Mouse (Mus musculus) limb, embryonic 14.5 days (tissue): ENCODE measurements around the gene Amigo1. TPM values are rescaled to one million over a fixed set of nuclear protein-coding genes. Genes with fewer than 3 reads are reported as not detected.

ENCODE experiments used
- ATAC-seq: fragments of 200-750 bp; cut with Nextera tagmentation; 2 replicates; pipeline ENCODE4 v1.8.0; 2017; ENCODE audit warnings: low read depth, moderate number of reproducible peaks, moderate TSS enrichment; ENCODE audit not compliant: low FRiP score
- DNase-seq: peaks from one replicate; pipeline ENCODE4 v3.0.0-alpha.2; 2015; ENCODE audit warnings: low spot score
- H3K27ac ChIP-seq: fragments of 300-500 bp; sonication (generic); replicated peaks from 2 replicates; pipeline ENCODE4 v1.5.1; 2014; ENCODE audit warnings: low read depth, mild to moderate bottlenecking, low read length, moderate library complexity, mixed read lengths
- H3K27me3 ChIP-seq: fragments of 300-500 bp; sonication (generic); 2 replicates; pipeline ENCODE4 v1.6.1; 2014; ENCODE audit warnings: low read length, mixed read lengths; ENCODE audit not compliant: control insufficient read depth, insufficient read depth
- H3K36me3 ChIP-seq: fragments of 300-500 bp; sonication (generic); 2 replicates; pipeline ENCODE4 v1.6.1; 2014; ENCODE audit warnings: mild to moderate bottlenecking, low read length, moderate library complexity, mixed read lengths; ENCODE audit not compliant: control insufficient read depth, insufficient read depth
- H3K4me1 ChIP-seq: fragments of 300-500 bp; sonication (generic); 2 replicates; pipeline ENCODE4 v1.6.1; 2014; ENCODE audit warnings: antibody characterized with exemption, low read length, mixed read lengths; ENCODE audit not compliant: control insufficient read depth, insufficient read depth
- H3K4me2 ChIP-seq: fragments of 300-500 bp; sonication (generic); replicated peaks from 2 replicates; pipeline ENCODE4 v1.6.1; 2014; ENCODE audit warnings: low read depth, mild to moderate bottlenecking, low read length, moderate library complexity; ENCODE audit not compliant: severe bottlenecking
- H3K4me3 ChIP-seq: fragments of 300-500 bp; sonication (generic); replicated peaks from 2 replicates; pipeline ENCODE4 v1.5.1; 2014; ENCODE audit warnings: low read length
- H3K9ac ChIP-seq: fragments of 300-500 bp; sonication (generic); 2 replicates; pipeline ENCODE4 v1.6.1; 2014; ENCODE audit warnings: mild to moderate bottlenecking, low read depth, low read length, moderate library complexity; ENCODE audit not compliant: severe bottlenecking
- H3K9me3 ChIP-seq: fragments of 300-500 bp; sonication (generic); 2 replicates; pipeline ENCODE4 v1.6.1; 2016; ENCODE audit warnings: low read length; ENCODE audit not compliant: control insufficient read depth
- POLR2A ChIP-seq: fragments of 200-500 bp; IDR thresholded peaks from 2 replicates; pipeline ENCODE4 v1.8.0; 2012; ENCODE audit warnings: inconsistent platforms, mild to moderate bottlenecking, moderate library complexity, borderline replicate concordance; ENCODE audit not compliant: insufficient read depth, insufficient read length; ENCODE audit errors: extremely low read depth
- WGBS: fragments of 180-500 bp; shearing (Covaris S2); extraction: QIAGEN DNeasy Blood & Tissue Kit; methylation state at CpG from one replicate; pipeline ENCODE4 v1.1.7; 2014; 5-methylcytosine and 5-hydroxymethylcytosine counted together
- polyA plus RNA-seq, 2 experiments: library from polyadenylated mRNA; depleted of rRNA in 1 of 2; stranded (reverse) in 1 of 2; unstranded in 1 of 2; fragments of >200 nt; fragmentation: Nextera tagmentation in 1 of 2; extraction: Ambion mirVana in 1 of 2; gene quantifications; 2 replicates each; pipeline versions ENCODE4 v1.2.1 to v1.2.3; 2012 to 2014

Gene Amigo1
- polyA plus RNA-seq, 2 experiments = 5.4 to 11.3 TPM

DNA sequence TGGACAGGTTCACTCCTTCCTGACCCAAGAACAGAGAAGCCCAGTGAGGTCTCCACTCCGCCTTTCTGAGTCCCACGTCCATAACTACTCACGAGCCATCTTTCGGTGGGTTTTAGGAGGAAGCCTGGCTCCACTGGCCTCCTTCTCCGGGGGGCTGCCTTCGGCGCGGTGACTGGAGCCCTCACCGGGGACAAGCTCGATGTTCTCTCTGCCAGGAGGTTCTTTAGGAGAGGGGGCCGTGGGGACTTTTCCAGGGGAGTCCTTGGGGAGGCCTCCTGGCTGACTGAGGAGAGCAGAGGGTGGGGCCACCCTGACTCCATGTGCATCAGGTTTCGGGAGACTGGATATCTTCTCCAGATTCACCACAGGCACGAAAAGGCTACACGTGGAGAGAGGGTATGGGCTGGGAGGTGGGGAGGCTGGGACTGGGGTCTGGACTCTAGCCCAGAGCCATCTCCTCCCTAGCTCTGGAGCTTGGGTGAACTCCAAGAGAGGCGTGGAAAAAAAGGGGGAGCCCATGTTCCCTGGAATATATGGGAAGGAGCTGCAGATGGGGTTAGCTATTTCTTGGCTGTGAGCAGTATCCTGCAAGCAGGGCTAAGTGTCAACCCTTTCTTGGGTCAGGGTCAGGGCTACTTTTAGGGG, 20.7 kb downstream of the Amigo1 start:
- Histone ChIP-seq H3K9me3 (no peaks in the 10 kb centered on the region), H3K4me1 (peaks cover 21% of the 10 kb centered on the region), H3K4me2 (no peak overlapping the region; the same call in 1 of the 2 replicates), H3K27me3 (no peaks in the 10 kb centered on the region), H3K4me3 (no peak overlapping the region), H3K36me3 (peaks cover 55% of the 10 kb centered on the region), H3K9ac (no peak overlapping the region), H3K27ac (no peak overlapping the region)
- WGBS = 66% methylated on average over 15 of the region's 15 CpGs
- TF ChIP-seq POLR2A = no peak
- peak; percentile 27 for ATAC-seq
- peak; percentile 89 for DNase-seq

DNA sequence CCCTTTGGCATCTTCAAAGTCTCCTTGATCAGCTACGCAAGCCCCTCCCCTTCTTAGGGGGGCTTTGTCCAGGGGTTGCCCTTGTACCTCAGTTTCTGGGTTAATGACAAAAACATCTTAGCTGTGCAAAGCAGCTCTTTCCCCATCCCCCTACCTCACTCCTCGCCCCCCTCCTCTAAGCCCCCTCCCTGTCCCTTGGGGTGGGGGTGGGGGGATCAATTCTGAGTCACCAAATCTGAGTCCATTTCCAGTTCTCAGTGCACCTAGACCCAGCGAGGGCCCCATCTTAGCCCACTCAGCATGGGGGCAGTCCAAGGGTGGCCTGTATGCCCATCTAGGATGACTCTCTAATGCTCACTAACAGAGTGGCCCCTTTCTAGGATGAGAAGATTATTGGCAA, 22.9 kb downstream of the Amigo1 start:
- Histone ChIP-seq H3K4me2 (peak overlapping the region; percentile 87), H3K4me1 (peaks cover 18% of the 10 kb centered on the region), H3K27me3 (no peaks in the 10 kb centered on the region), H3K4me3 (peak overlapping the region; percentile 65), H3K9ac (peak overlapping the region; percentile 88), H3K36me3 (peaks cover 35% of the 10 kb centered on the region), H3K27ac (0 out of 2 replicates have a peak overlapping the region, but pooled peaks have one; percentile 96), H3K9me3 (no peaks in the 10 kb centered on the region)
- 52% methylated on average over 3 of the region's 3 CpGs for WGBS
- no peak for TF ChIP-seq POLR2A
- DNase-seq (no peak), ATAC-seq (no peak)

DNA sequence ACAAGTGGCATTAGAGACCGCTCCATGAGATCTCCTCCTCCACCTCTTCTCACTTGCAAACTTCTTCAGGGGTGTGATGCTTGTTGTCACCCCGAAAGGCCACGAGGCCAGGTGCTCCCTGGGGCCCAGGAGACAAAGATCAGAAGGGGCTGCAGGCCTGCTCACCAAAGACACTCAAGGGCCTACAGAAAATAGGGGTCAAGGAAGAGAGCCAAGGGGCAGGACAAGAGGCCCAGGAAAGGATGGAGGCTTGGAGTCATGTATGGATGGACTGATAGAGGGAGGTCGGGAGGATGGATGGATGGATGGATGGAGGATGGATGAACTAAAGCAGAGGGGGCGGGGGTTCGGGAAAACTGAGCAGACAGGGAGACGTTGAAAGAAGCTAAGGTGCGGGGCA, 23.4 kb downstream of the Amigo1 start:
- Histone ChIP-seq H3K4me1 (peaks cover 18% of the 10 kb centered on the region), H3K27me3 (no peaks in the 10 kb centered on the region), H3K4me2 (peak overlapping the region; percentile 87), H3K4me3 (peak overlapping the region; percentile 65), H3K9me3 (no peaks in the 10 kb centered on the region), H3K27ac (peak overlapping the region; percentile 96), H3K9ac (peak overlapping the region; percentile 88), H3K36me3 (peaks cover 30% of the 10 kb centered on the region)
- 7% methylated on average over 8 of the region's 8 CpGs for WGBS
- ATAC-seq (peak; percentile 2; the same call in 1 of the 2 replicates), DNase-seq (no peak)
- no peak for TF ChIP-seq POLR2A

GRCm38 (mm10) chr3:108209946-108210770, 24.0 kb downstream of the Amigo1 start:
- H3K9ac ChIP-seq = peak overlapping the region; percentile 88
- H3K27me3 ChIP-seq = no peaks in the 10 kb centered on the region
- peaks cover 24% of the 10 kb centered on the region for H3K36me3 ChIP-seq
- peak overlapping the region; percentile 87 for H3K4me2 ChIP-seq
- DNase-seq (peak; percentile 97), ATAC-seq (peak; percentile 94)
- TF ChIP-seq POLR2A = peak; percentile 62
- peak overlapping the region; percentile 96 for H3K27ac ChIP-seq
- WGBS = under 1% methylated on average over 45 of the region's 72 CpGs
- H3K4me1 ChIP-seq = peaks cover 18% of the 10 kb centered on the region
- H3K4me3 ChIP-seq = peak overlapping the region; percentile 65
- no peaks in the 10 kb centered on the region for H3K9me3 ChIP-seq

- peak within 1 kb of the TSS; percentile 87 for H3K4me2 ChIP-seq
- no peaks in the 10 kb centered on the region for H3K9me3 ChIP-seq
- peak within 1 kb of the TSS; percentile 96 for H3K27ac ChIP-seq
- peaks cover 18% of the 10 kb centered on the region for H3K4me1 ChIP-seq
- 1% methylated on average over 14 of the region's 14 CpGs for WGBS
- no peaks in the 10 kb centered on the region for H3K27me3 ChIP-seq
- peaks cover 18% of the 10 kb centered on the region for H3K36me3 ChIP-seq
- DNase-seq (no peak), ATAC-seq (peak; percentile 79)
- 0 out of 2 replicates have a peak, but pooled peaks have one; percentile 10 for TF ChIP-seq POLR2A
- peak within 1 kb of the TSS; percentile 88 for H3K9ac ChIP-seq
- H3K4me3 ChIP-seq = peak within 1 kb of the TSS; percentile 65
These were observed 24.6 kb downstream of the Amigo1 start, which contains the start of gene Atxn7l2 for GRCm38 (mm10) chr3:108210771-108211139. Atxn7l2 (minus strand) TSS chr3:108210934.
